Mouse (Mus musculus) hindbrain, embryonic 16.5 days (tissue): Measurements from ENCODE around the gene Col1a2. TPM values are rescaled to one million over a fixed set of nuclear protein-coding genes. Genes with fewer than 3 reads are reported as not detected.

Experiments
- ATAC-seq: fragments of 200-750 bp; cut with Nextera tagmentation; 2 replicates; pipeline ENCODE4 v1.8.0; 2017; ENCODE audit warnings: moderate TSS enrichment, moderate library complexity
- H3K27ac ChIP-seq: fragments of 300-500 bp; sonication (generic); 2 replicates; pipeline ENCODE4 v1.5.1; 2014; ENCODE audit warnings: low read depth, mild to moderate bottlenecking, control low read depth, low read length, moderate library complexity
- H3K27me3 ChIP-seq: fragments of 300-500 bp; sonication (generic); replicated peaks from 2 replicates; pipeline ENCODE4 v1.6.1; 2014; ENCODE audit warnings: low read length; ENCODE audit not compliant: control insufficient read depth, insufficient read depth
- H3K36me3 ChIP-seq: fragments of 300-500 bp; sonication (generic); 2 replicates; pipeline ENCODE4 v1.6.1; 2014; ENCODE audit warnings: mild to moderate bottlenecking, low read length, moderate library complexity, mixed read lengths; ENCODE audit not compliant: control insufficient read depth, insufficient read depth
- H3K4me1 ChIP-seq: fragments of 300-500 bp; sonication (generic); 2 replicates; pipeline ENCODE4 v1.6.1; 2014; ENCODE audit warnings: low read depth, low read length; ENCODE audit not compliant: control insufficient read depth, insufficient read depth
- H3K4me2 ChIP-seq: fragments of 300-500 bp; sonication (generic); 2 replicates; pipeline ENCODE4 v1.6.1; 2014; ENCODE audit warnings: mild to moderate bottlenecking, low read length, control low read depth, moderate library complexity
- H3K4me3 ChIP-seq: fragments of 300-500 bp; sonication (generic); 2 replicates; pipeline ENCODE4 v1.5.1; 2014; ENCODE audit warnings: mild to moderate bottlenecking, low read length, control low read depth, moderate library complexity
- H3K9ac ChIP-seq: fragments of 300-500 bp; sonication (generic); 2 replicates; pipeline ENCODE4 v1.6.1; 2014; ENCODE audit warnings: low read depth, mild to moderate bottlenecking, control low read depth, low read length, moderate library complexity
- H3K9me3 ChIP-seq: fragments of 300-500 bp; sonication (generic); 2 replicates; pipeline ENCODE4 v1.6.1; 2014; ENCODE audit warnings: mild to moderate bottlenecking, low read length, moderate library complexity; ENCODE audit not compliant: control insufficient read depth
- WGBS: fragments of 180-500 bp; shearing (Covaris S2); extraction: QIAGEN DNeasy Blood & Tissue Kit; methylation state at CpG from one replicate; pipeline ENCODE4 v1.1.7; 2014; 5-methylcytosine and 5-hydroxymethylcytosine counted together
- polyA plus RNA-seq: library from polyadenylated mRNA; unstranded; fragments of >200 nt; fragmentation: Nextera tagmentation; extraction: Ambion mirVana; gene quantifications from 2 replicates; pipeline ENCODE4 v1.2.1, GENCODE M21; 2015

Gene Col1a2
- polyA plus RNA-seq, result 114 and 205 TPM in 2 replicates

- H3K27ac ChIP-seq, result no peak within 1 kb of the TSS
- ATAC-seq, result peak; percentile 62; the same call in 1 of the 2 replicates
- peak within 1 kb of the TSS; percentile 38 for H3K4me3 ChIP-seq
- WGBS, result 26% methylated on average over 3 of the region's 3 CpGs
- H3K36me3 ChIP-seq, result no peaks in the 10 kb centered on the region
- peaks cover 8% of the 10 kb centered on the region for H3K4me1 ChIP-seq
- H3K27me3 ChIP-seq, result peaks cover 7% of the 10 kb centered on the region; the same call in 1 of the 2 replicates
- peak within 1 kb of the TSS; percentile 63 for H3K4me2 ChIP-seq
- H3K9ac ChIP-seq, result peak within 1 kb of the TSS; percentile 3; the same call in 1 of the 2 replicates
- H3K9me3 ChIP-seq, result no peaks in the 10 kb centered on the region
Measured at GRCm38 (mm10) chr6:4504603-4505131, at the start of gene Col1a2. Gene Col1a2, plus strand, starts transcription at chr6:4504814.

GRCm38 (mm10) chr6:4455518-4455917 is 49.1 kb upstream of the Col1a2 start:
- H3K4me1 ChIP-seq, result no peaks in the 10 kb centered on the region
- H3K4me2 ChIP-seq, result no peak overlapping the region
- no peaks in the 10 kb centered on the region for H3K36me3 ChIP-seq
- no peak overlapping the region for H3K9ac ChIP-seq
- H3K9me3 ChIP-seq, result no peaks in the 10 kb centered on the region
- H3K27me3 ChIP-seq, result no peaks in the 10 kb centered on the region
- 61% methylated on average over 5 of the region's 5 CpGs for WGBS
- no peak for ATAC-seq
- H3K4me3 ChIP-seq, result no peak overlapping the region
- no peak overlapping the region for H3K27ac ChIP-seq

GRCm38 (mm10) chr6:4455961-4456617 is 48.5 kb upstream of the Col1a2 start:
- H3K4me2 ChIP-seq, result no peak overlapping the region
- H3K9ac ChIP-seq, result no peak overlapping the region
- WGBS, result 19% methylated on average over 5 of the region's 5 CpGs
- H3K4me1 ChIP-seq, result no peaks in the 10 kb centered on the region
- H3K27me3 ChIP-seq, result no peaks in the 10 kb centered on the region
- H3K27ac ChIP-seq, result no peak overlapping the region
- no peak for ATAC-seq
- H3K36me3 ChIP-seq, result no peaks in the 10 kb centered on the region
- no peak overlapping the region for H3K4me3 ChIP-seq
- no peaks in the 10 kb centered on the region for H3K9me3 ChIP-seq

GRCm38 (mm10) chr6:4456691-4457447 is 47.7 kb upstream of the Col1a2 start:
- no peak for ATAC-seq
- Histone ChIP-seq H3K36me3 (no peaks in the 10 kb centered on the region), H3K27me3 (no peaks in the 10 kb centered on the region), H3K27ac (no peak overlapping the region), H3K9me3 (no peaks in the 10 kb centered on the region), H3K9ac (no peak overlapping the region), H3K4me3 (no peak overlapping the region), H3K4me2 (no peak overlapping the region), H3K4me1 (no peaks in the 10 kb centered on the region)
- 65% methylated on average over 12 of the region's 12 CpGs for WGBS

GRCm38 (mm10) chr6:4457555-4457996 is 47.0 kb upstream of the Col1a2 start:
- no peak overlapping the region for H3K9ac ChIP-seq
- no peak overlapping the region for H3K4me3 ChIP-seq
- ATAC-seq, result no peak
- H3K36me3 ChIP-seq, result no peaks in the 10 kb centered on the region
- no peaks in the 10 kb centered on the region for H3K9me3 ChIP-seq
- H3K27me3 ChIP-seq, result no peaks in the 10 kb centered on the region
- 35% methylated on average over 6 of the region's 6 CpGs for WGBS
- no peak overlapping the region for H3K27ac ChIP-seq
- no peaks in the 10 kb centered on the region for H3K4me1 ChIP-seq
- no peak overlapping the region for H3K4me2 ChIP-seq

- no peak overlapping the region for H3K9ac ChIP-seq
Measured at GRCm38 (mm10) chr6:4465320-4465719, 39.3 kb upstream of the Col1a2 start.

GRCm38 (mm10) chr6:4483577-4483936 is 21.1 kb upstream of the Col1a2 start:
- no peak for ATAC-seq
- no peak overlapping the region for H3K27ac ChIP-seq
- H3K4me1 ChIP-seq, result no peaks in the 10 kb centered on the region
- H3K27me3 ChIP-seq, result no peaks in the 10 kb centered on the region
- H3K9me3 ChIP-seq, result no peaks in the 10 kb centered on the region
- H3K36me3 ChIP-seq, result no peaks in the 10 kb centered on the region
- H3K4me2 ChIP-seq, result no peak overlapping the region
- 45% methylated on average over 4 of the region's 4 CpGs for WGBS
- no peak overlapping the region for H3K4me3 ChIP-seq
- no peak overlapping the region for H3K9ac ChIP-seq

More at GRCm38 (mm10) chr6:4465320-4465719, 39.3 kb upstream of the Col1a2 start:
- no peaks in the 10 kb centered on the region for H3K27me3 ChIP-seq
- H3K4me2 ChIP-seq, result no peak overlapping the region
- no peak overlapping the region for H3K27ac ChIP-seq
- H3K4me3 ChIP-seq, result no peak overlapping the region
- no peaks in the 10 kb centered on the region for H3K4me1 ChIP-seq
- no peak for ATAC-seq
- H3K36me3 ChIP-seq, result no peaks in the 10 kb centered on the region
- no peaks in the 10 kb centered on the region for H3K9me3 ChIP-seq
- 43% methylated on average over 3 of the region's 3 CpGs for WGBS

- 64% methylated on average over 7 of the region's 7 CpGs for WGBS
- no peaks in the 10 kb centered on the region for H3K27me3 ChIP-seq
- no peak for ATAC-seq
- H3K9ac ChIP-seq, result no peak overlapping the region
- H3K27ac ChIP-seq, result no peak overlapping the region
- H3K36me3 ChIP-seq, result no peaks in the 10 kb centered on the region
- no peaks in the 10 kb centered on the region for H3K4me1 ChIP-seq
- no peak overlapping the region for H3K4me3 ChIP-seq
- no peak overlapping the region for H3K4me2 ChIP-seq
- H3K9me3 ChIP-seq, result no peaks in the 10 kb centered on the region
Measured at GRCm38 (mm10) chr6:4483937-4484601, 20.5 kb upstream of the Col1a2 start.

GRCm38 (mm10) chr6:4488349-4488748 is 16.3 kb upstream of the Col1a2 start:
- no peaks in the 10 kb centered on the region for H3K27me3 ChIP-seq
- no peaks in the 10 kb centered on the region for H3K4me1 ChIP-seq
- H3K9me3 ChIP-seq, result no peaks in the 10 kb centered on the region
- H3K27ac ChIP-seq, result peak overlapping the region; percentile 54
- no peak for ATAC-seq
- H3K9ac ChIP-seq, result no peak overlapping the region
- H3K4me2 ChIP-seq, result no peak overlapping the region
- no peak overlapping the region for H3K4me3 ChIP-seq
- WGBS, result 22% methylated on average over 1 of the region's 1 CpGs
- no peaks in the 10 kb centered on the region for H3K36me3 ChIP-seq
